Mouse (Mus musculus): ENCODE data around the gene Psma3.

Psma3 gene

GRCm38 (mm10) chr12:70974441-70975266 lies at the start of gene Psma3:
Psma3 (plus strand) TSS chr12:70974621.
- Histone ChIP-seq H3K27me3 (ENCODE audit: control insufficient read depth, insufficient read depth, low read length, poor library complexity, severe bottlenecking) (no peaks in the 10 kb centered on the region), H3K36me3 (ENCODE audit: control insufficient read depth, insufficient read depth, low read length, poor library complexity, severe bottlenecking) (no peaks in the 10 kb centered on the region; the same call in 1 of the 2 replicates)
- peak; percentile 97 for DNase-seq (ENCODE audit: low read depth, low spot score)

DNA sequence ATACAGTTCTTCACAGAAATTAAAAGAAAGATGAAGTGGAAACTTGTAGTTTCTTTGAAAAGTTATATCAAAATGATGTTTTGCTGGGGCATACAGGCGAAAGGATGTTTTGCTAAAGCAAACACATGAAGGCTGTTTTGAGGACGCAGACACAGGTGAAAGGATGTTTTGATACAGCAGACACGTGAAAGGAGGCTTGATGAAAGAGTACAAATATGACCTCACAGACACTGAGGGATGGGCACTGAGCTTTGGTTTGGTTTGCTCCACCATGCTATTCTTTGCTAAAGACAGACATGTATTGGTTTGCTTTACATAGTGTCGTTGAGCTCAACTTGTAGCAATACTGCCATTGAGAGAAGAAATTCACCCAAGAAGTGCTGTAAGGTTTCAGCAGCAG lies 44.6 kb upstream of the Psma3 start:
- DNase-seq (ENCODE audit: low read depth, low spot score) = no peak
- H3K36me3 ChIP-seq (ENCODE audit: control insufficient read depth, insufficient read depth, low read length, poor library complexity, severe bottlenecking) = no peaks in the 10 kb centered on the region
- no peaks in the 10 kb centered on the region for H3K27me3 ChIP-seq (ENCODE audit: control insufficient read depth, insufficient read depth, low read length, poor library complexity, severe bottlenecking)

- Histone ChIP-seq H3K36me3 (ENCODE audit: control insufficient read depth, insufficient read depth, low read length, poor library complexity, severe bottlenecking) (0 out of 2 replicates have a peak, but pooled peaks cover 3% of the 10 kb centered on the region), H3K27me3 (ENCODE audit: control insufficient read depth, insufficient read depth, low read length, poor library complexity, severe bottlenecking) (no peaks in the 10 kb centered on the region)
- no peak for DNase-seq (ENCODE audit: low read depth, low spot score)
These were observed 37.3 kb upstream of the Psma3 start for GRCm38 (mm10) chr12:70937150-70937549.

DNA sequence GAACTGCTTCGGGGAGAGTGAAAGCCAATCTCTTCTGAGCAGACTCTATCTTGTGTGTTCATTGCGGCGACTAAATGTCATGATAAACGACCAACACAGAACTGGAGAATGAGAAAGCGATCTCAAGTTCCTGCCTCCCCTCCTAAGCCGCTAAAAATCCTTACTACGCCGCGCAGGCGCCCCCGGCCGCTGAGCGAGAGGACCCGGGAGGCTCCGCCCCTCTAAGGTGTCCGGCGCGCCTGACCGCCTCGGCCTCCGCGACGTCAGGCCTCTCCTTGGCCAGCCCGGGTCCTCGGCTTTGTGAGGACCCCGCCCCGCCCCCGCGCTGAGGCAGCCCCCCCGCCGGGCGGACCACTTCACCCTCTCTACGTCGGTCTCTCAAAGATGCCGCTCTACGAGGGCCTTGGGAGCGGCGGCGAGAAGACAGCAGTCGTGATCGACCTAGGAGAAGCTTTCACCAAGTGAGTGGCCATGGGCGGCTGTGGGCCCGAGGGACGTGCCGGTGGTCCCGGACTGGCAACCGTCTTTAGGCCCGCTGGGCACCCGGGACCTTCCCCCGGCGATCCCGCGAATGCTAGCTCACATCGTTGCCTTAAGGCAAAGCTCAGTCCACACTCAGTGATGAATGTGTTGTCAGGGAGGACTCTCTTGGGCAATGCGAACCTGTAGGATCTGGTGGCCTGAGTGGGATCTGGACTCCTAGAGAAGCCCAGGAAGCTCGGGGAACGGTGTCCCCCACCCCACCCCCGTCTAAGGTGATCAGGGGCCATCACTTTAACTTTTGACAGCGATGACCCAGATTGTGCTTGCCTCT lies 36.6 kb upstream of the Psma3 start, which contains the start of gene Actr10:
Actr10 (plus strand) TSS at position 287 of the 814 bp plus-strand sequence.
- Histone ChIP-seq H3K36me3 (ENCODE audit: control insufficient read depth, insufficient read depth, low read length, poor library complexity, severe bottlenecking) (peaks cover 5% of the 10 kb centered on the region; the same call in 1 of the 2 replicates), H3K27me3 (ENCODE audit: control insufficient read depth, insufficient read depth, low read length, poor library complexity, severe bottlenecking) (no peaks in the 10 kb centered on the region)
- peak; percentile 94 for DNase-seq (ENCODE audit: low read depth, low spot score)

DNA sequence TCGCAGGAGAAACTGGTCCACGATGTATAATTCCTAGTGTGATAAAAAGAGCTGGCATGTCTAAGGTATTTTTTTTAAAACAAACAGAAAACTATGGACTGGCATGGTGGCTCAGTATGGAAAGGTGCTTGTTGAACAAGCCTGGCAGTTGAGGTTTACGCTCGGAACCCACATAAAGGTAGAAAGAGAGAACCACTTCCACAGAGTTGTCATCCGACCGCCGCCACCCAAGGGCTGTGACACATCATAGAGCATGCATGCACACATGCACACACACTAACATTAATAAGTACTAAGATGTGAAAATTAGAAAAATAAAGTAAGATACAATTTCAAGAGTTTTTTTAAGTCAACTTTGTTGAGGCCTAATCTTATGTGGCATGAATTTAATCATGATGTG lies 33.6 kb upstream of the Psma3 start:
- H3K27me3 ChIP-seq (ENCODE audit: control insufficient read depth, insufficient read depth, low read length, poor library complexity, severe bottlenecking) = no peaks in the 10 kb centered on the region
- no peak for DNase-seq (ENCODE audit: low read depth, low spot score)
- H3K36me3 ChIP-seq (ENCODE audit: control insufficient read depth, insufficient read depth, low read length, poor library complexity, severe bottlenecking) = peaks cover 8% of the 10 kb centered on the region; the same call in 1 of the 2 replicates

GRCm38 (mm10) chr12:70944181-70944580 lies 30.2 kb upstream of the Psma3 start:
- peaks cover 9% of the 10 kb centered on the region for H3K36me3 ChIP-seq (ENCODE audit: control insufficient read depth, insufficient read depth, low read length, poor library complexity, severe bottlenecking)
- H3K27me3 ChIP-seq (ENCODE audit: control insufficient read depth, insufficient read depth, low read length, poor library complexity, severe bottlenecking) = no peaks in the 10 kb centered on the region
- no peak for DNase-seq (ENCODE audit: low read depth, low spot score)

GRCm38 (mm10) chr12:70946585-70947256 lies 27.7 kb upstream of the Psma3 start:
- Histone ChIP-seq H3K27me3 (ENCODE audit: control insufficient read depth, insufficient read depth, low read length, poor library complexity, severe bottlenecking) (no peaks in the 10 kb centered on the region), H3K36me3 (ENCODE audit: control insufficient read depth, insufficient read depth, low read length, poor library complexity, severe bottlenecking) (peaks cover 9% of the 10 kb centered on the region)
- no peak for DNase-seq (ENCODE audit: low read depth, low spot score)

DNA sequence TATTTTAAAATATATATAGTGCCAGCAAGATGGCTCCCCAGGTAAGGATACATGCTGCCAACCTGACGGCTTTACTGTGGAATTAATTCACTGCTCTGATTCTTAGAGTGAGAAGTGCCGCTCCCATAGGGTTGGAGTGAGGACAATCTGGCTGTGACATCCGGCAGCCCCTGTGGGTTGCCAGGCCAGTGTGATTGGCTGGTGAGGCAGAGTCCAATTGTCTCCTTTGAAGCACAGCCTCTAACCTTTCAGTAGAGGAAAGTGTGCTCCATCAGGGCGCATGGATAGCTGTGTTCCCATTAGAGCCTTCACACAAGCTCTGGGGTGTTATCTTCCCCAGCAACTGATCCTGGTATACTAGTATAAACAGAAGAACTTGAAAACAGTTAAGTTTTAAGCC lies 15.8 kb upstream of the Psma3 start:
- Histone ChIP-seq H3K36me3 (ENCODE audit: control insufficient read depth, insufficient read depth, low read length, poor library complexity, severe bottlenecking) (peaks cover 12% of the 10 kb centered on the region; the same call in 1 of the 2 replicates), H3K27me3 (ENCODE audit: control insufficient read depth, insufficient read depth, low read length, poor library complexity, severe bottlenecking) (no peaks in the 10 kb centered on the region)
- DNase-seq (ENCODE audit: low read depth, low spot score) = no peak

- no peak for DNase-seq (ENCODE audit: low read depth, low spot score)
- H3K36me3 ChIP-seq (ENCODE audit: control insufficient read depth, insufficient read depth, low read length, poor library complexity, severe bottlenecking) = no peaks in the 10 kb centered on the region
- H3K27me3 ChIP-seq (ENCODE audit: control insufficient read depth, insufficient read depth, low read length, poor library complexity, severe bottlenecking) = no peaks in the 10 kb centered on the region
These were observed 6.8 kb upstream of the Psma3 start for GRCm38 (mm10) chr12:70967581-70967980.

- peak; percentile 90 for DNase-seq (ENCODE audit: low read depth, low spot score)
- Histone ChIP-seq H3K27me3 (ENCODE audit: control insufficient read depth, insufficient read depth, low read length, poor library complexity, severe bottlenecking) (no peaks in the 10 kb centered on the region), H3K36me3 (ENCODE audit: control insufficient read depth, insufficient read depth, low read length, poor library complexity, severe bottlenecking) (no peaks in the 10 kb centered on the region)
These were observed 6.2 kb upstream of the Psma3 start for GRCm38 (mm10) chr12:70968141-70968790.

GRCm38 (mm10) chr12:70968791-70969307 lies 5.6 kb upstream of the Psma3 start:
- H3K27me3 ChIP-seq (ENCODE audit: control insufficient read depth, insufficient read depth, low read length, poor library complexity, severe bottlenecking) = no peaks in the 10 kb centered on the region
- H3K36me3 ChIP-seq (ENCODE audit: control insufficient read depth, insufficient read depth, low read length, poor library complexity, severe bottlenecking) = no peaks in the 10 kb centered on the region
- DNase-seq (ENCODE audit: low read depth, low spot score) = peak; percentile 96

DNA sequence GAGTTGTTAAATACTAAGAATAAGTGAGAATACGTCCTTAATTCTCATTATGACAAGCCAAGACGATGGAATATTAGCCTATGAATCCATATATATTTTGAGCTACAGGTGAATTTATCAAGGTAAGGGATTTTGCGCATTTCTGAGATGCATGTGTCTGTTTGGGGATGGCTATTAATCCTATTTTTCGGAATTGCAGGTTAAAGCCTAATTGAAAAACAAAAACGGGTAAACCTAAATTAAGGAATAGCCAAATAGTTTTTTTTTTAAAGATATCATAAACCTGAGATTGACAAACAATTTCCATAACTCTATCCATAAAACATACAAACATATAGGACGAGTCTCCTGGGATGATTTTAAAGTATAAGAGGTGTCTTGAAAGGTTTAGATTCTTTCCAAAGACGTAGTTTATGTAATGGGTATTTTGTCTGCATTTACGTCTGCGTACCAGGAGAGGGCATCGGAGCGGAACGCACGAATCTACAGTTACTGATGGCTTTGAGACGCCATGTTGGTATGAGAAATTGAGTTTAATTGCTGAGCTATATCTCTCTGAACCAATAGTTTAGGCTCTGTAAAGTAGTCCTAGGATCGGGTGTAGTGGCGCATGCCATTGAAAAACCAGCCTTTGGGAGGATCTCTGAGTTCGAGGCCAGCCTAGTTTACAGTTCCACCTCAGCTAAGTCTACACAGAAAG lies 4.8 kb upstream of the Psma3 start:
- peak; percentile 83 for DNase-seq (ENCODE audit: low read depth, low spot score)
- no peaks in the 10 kb centered on the region for H3K27me3 ChIP-seq (ENCODE audit: control insufficient read depth, insufficient read depth, low read length, poor library complexity, severe bottlenecking)
- H3K36me3 ChIP-seq (ENCODE audit: control insufficient read depth, insufficient read depth, low read length, poor library complexity, severe bottlenecking) = no peaks in the 10 kb centered on the region

DNA sequence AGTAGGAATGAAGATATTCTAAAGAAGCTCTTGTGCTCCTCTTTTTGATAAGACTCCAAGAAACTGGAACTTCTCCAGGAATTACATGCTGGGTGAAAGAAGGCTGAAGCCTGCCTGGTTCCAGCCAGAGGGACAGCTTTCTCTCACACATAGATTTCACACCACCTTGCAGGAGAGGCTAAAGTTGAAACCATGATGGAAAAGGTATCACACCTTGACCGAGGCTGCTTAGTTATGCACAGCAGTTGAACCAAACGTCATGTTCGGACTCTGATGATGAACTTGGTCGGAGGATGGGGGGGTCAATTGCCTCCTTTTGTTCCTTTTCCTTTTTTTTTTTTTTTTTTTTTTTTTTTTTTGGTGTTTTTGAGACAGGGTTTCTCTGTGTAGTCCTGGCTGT lies 590 bp upstream of the Psma3 start:
- no peak for DNase-seq (ENCODE audit: low read depth, low spot score)
- Histone ChIP-seq H3K36me3 (ENCODE audit: control insufficient read depth, insufficient read depth, low read length, poor library complexity, severe bottlenecking) (no peaks in the 10 kb centered on the region; the same call in 1 of the 2 replicates), H3K27me3 (ENCODE audit: control insufficient read depth, insufficient read depth, low read length, poor library complexity, severe bottlenecking) (no peaks in the 10 kb centered on the region)

All from splenic B cell, adult 2 months (primary cell).